Mouse (Mus musculus) R1 (cell line): ENCODE measurements around the gene Prlhr.

Experiments
- DNase-seq: peaks from one replicate; pipeline ENCODE4 v3.0.0-alpha.2; 2018; ENCODE audit warnings: low read depth, low spot score

Prlhr gene

DNA sequence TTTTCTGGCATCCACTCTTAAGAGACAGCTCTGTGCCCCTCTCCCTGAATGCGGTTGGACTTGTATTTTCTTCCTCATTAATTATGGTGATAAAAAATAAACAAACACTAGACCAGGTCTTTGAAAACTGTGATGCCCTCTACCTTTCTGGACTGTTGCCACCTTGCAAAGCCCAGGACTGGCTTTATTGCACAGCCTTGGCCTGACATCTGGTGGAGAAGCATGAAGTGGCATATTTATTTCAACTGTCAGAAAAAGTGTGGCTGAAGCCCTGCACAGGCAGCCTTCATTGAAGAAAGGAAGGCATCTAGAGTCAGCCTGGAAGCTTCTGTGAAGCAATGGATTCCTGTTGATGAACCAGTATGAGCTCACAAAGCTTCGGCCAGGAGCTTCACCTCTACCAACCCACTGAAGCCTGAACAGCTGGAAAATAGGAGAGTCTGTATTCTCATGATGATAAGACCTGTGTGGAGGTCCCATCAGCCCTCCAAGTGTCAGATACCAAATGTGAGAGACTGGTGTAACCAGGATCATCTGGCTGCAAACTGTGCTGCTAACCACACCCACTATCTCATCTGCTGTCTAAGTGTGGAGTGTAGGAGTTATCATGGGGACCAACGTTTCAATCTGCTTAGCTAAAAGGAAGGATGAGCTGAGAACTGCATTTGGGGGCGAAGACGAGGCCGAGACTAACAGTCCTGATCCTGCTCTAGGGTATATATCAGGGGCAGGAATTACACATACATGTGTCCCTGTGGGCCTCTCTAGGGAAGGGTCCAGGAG is 35.6 kb downstream of the Prlhr start:
- no peak for DNase-seq

DNA sequence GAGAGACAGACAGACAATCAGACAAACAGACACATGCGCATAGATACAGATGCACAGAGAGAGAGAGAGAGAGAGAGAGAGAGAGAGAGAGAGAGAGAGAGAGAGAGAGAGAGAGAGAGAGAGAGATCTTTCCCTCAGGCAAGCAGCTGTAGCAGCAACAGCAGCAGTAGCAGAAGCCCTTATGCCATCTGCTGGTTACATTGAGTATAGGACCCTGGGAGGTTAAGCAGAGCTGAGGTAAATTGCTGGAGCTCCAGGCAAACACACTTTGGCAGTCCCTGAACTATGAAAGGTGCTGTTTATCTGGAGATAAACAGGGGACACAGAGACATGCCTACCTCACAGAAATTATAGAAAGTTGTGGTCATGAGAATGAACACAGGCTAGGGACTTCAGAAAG is 50.5 kb downstream of the Prlhr start:
- DNase-seq: peak; percentile 38
